Mouse (Mus musculus): ENCODE measurements at regions not wholly inside any gene's neighbourhood (a gene's known extent, or its start where the extent isn't known, plus 50 kb on each side); places are given as distances from the start of the nearest gene placed in this dataset.

DNA sequence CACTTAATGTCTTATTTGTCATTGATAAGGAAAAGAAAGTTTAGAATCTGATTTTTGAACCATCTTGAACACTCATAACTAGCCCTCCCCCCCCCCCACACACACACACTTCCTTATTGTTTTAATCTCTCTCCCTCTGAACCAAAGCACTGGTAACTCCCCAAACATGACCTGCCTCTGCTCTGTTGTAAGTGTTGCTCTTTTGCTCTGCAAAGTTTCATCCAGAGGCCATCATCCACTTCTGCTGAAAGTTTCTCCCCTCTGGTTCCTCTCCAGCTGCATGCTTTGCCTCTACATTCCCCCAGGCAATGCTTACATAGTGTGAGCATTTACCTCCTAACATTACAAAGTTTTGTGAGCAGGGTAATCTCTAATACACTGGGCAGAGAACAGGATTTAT is 418.1 kb downstream of the Sorl1 start:
- H3K4me3 ChIP-seq (ENCODE audit: low read depth, low read length), result no peak overlapping the region
- DNase-seq (ENCODE audit: low spot score), result no peak
- H3K36me3 ChIP-seq (replicated peaks), result no peaks in the 10 kb centered on the region
- no peaks in the 10 kb centered on the region for H3K27me3 ChIP-seq (ENCODE audit: insufficient read depth, low read length)
- H3K4me1 ChIP-seq (ENCODE audit: insufficient read depth, low read depth, low read length), result no peaks in the 10 kb centered on the region
- no peak for ATAC-seq (ENCODE audit: extremely low read depth, insufficient number of reproducible peaks, low FRiP score, poor library complexity, severe bottlenecking)
- TF ChIP-seq TAL1 (conservative IDR thresholded peaks at IDR 0.05; ENCODE audit: low read depth, low read length), result no peak
- TF ChIP-seq GATA2 (IDR thresholded peaks at IDR 0.05; ENCODE audit: borderline replicate concordance, low read depth, low read length), result no peak
- TF ChIP-seq POLR2AphosphoS5 (IDR thresholded peaks at IDR 0.05; ENCODE audit: insufficient replicate concordance, low read depth, low read length), result no peak
- no peak for TF ChIP-seq GATA1 (IDR thresholded peaks at IDR 0.05; ENCODE audit: borderline replicate concordance, low read length)
- TF ChIP-seq CTCF (IDR thresholded peaks at IDR 0.05; ENCODE audit: low read depth, low read length), result no peak
- H3K9me3 ChIP-seq (replicated peaks), result peaks cover under 1% of the 10 kb centered on the region; the same call in 1 of the 2 replicates

DNA sequence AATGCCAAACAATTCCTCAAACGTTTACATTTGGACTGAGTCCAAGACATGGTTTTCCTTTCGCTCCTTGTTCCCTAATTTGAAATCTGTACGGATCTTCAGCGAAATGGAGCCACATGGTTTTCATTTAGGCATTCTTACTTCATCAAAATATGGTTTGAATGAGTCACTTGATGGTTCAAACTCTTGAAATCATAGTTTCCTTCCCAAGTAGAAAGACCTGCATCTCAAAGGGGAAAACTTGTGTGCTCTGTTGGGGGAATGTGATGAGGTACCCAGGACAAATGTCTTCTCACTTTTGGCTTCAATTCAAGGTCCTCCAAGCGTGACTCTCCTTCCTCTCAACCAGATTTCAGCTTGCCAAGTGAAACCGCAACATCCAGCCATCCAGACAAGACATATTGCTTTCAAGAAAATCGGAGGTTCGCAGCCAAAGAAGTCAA is 418.6 kb downstream of the Sorl1 start:
- Histone ChIP-seq H3K9me3 (replicated peaks) (peaks cover 4% of the 10 kb centered on the region; the same call in 1 of the 2 replicates), H3K4me3 (ENCODE audit: low read depth, low read length) (no peak overlapping the region), H3K4me1 (ENCODE audit: insufficient read depth, low read depth, low read length) (no peaks in the 10 kb centered on the region), H3K36me3 (replicated peaks) (no peaks in the 10 kb centered on the region), H3K27me3 (ENCODE audit: insufficient read depth, low read length) (no peaks in the 10 kb centered on the region)
- TF ChIP-seq POLR2AphosphoS5 (IDR thresholded peaks at IDR 0.05; ENCODE audit: insufficient replicate concordance, low read depth, low read length), result no peak
- TF ChIP-seq TAL1 (conservative IDR thresholded peaks at IDR 0.05; ENCODE audit: low read depth, low read length), result no peak
- TF ChIP-seq GATA1 (IDR thresholded peaks at IDR 0.05; ENCODE audit: borderline replicate concordance, low read length), result no peak
- TF ChIP-seq GATA2 (IDR thresholded peaks at IDR 0.05; ENCODE audit: borderline replicate concordance, low read depth, low read length), result no peak
- TF ChIP-seq CTCF (IDR thresholded peaks at IDR 0.05; ENCODE audit: low read depth, low read length), result no peak
- ATAC-seq (ENCODE audit: extremely low read depth, insufficient number of reproducible peaks, low FRiP score, poor library complexity, severe bottlenecking) (no peak), DNase-seq (ENCODE audit: low spot score) (no peak)

DNA sequence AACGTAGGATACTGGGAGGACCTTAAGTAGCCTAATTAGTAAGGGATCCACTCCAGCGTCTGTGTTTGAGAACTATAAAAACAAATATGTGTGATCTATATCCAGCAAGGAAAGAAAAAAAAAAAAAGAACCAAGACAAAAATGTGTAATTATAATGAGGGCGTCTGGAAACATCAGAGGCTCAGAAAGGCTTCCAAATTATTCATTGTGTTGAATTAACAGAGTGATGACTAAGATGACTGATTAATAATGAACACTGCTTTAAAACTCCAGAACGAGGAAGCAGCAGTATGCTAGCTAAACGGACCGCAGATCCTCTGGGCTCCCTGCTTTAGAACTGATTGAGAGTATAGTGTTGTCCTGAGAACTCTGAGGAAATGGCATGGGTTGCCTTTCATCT is 421.0 kb downstream of the Sorl1 start:
- Histone ChIP-seq H3K36me3 (replicated peaks) (no peaks in the 10 kb centered on the region), H3K27me3 (ENCODE audit: insufficient read depth, low read length) (no peaks in the 10 kb centered on the region), H3K4me1 (ENCODE audit: insufficient read depth, low read depth, low read length) (no peaks in the 10 kb centered on the region), H3K4me3 (ENCODE audit: low read depth, low read length) (no peak overlapping the region), H3K9me3 (replicated peaks) (peaks cover 4% of the 10 kb centered on the region; the same call in 1 of the 2 replicates)
- no peak for TF ChIP-seq GATA1 (IDR thresholded peaks at IDR 0.05; ENCODE audit: borderline replicate concordance, low read length)
- no peak for TF ChIP-seq POLR2AphosphoS5 (IDR thresholded peaks at IDR 0.05; ENCODE audit: insufficient replicate concordance, low read depth, low read length)
- no peak for TF ChIP-seq CTCF (IDR thresholded peaks at IDR 0.05; ENCODE audit: low read depth, low read length)
- no peak for TF ChIP-seq TAL1 (conservative IDR thresholded peaks at IDR 0.05; ENCODE audit: low read depth, low read length)
- no peak for TF ChIP-seq GATA2 (IDR thresholded peaks at IDR 0.05; ENCODE audit: borderline replicate concordance, low read depth, low read length)
- no peak for ATAC-seq (ENCODE audit: extremely low read depth, insufficient number of reproducible peaks, low FRiP score, poor library complexity, severe bottlenecking)
- DNase-seq (ENCODE audit: low spot score), result no peak

DNA sequence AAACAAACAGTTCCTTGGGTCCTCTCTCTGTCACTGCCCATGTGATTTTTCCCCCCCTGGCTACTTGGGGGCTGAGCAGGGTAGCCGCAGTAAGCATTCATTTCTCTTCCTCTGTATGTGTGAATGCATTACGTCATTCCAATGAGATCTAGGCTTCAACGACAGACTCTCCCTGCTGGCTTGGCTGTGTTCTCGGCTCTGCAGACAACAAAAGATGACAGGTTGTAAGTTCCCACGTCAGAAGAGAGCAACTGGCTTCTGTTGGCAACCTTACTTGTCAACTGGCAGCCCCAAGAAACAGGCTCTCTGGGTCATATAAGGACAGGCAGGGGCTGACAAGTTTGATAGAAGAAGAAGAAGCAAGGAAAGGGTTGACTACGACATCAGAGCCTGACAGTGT is 423.4 kb downstream of the Sorl1 start:
- H3K36me3 ChIP-seq (replicated peaks), result no peaks in the 10 kb centered on the region
- no peak for ATAC-seq (ENCODE audit: extremely low read depth, insufficient number of reproducible peaks, low FRiP score, poor library complexity, severe bottlenecking)
- no peak overlapping the region for H3K4me3 ChIP-seq (ENCODE audit: low read depth, low read length)
- no peak for DNase-seq (ENCODE audit: low spot score)
- H3K27me3 ChIP-seq (ENCODE audit: insufficient read depth, low read length), result no peaks in the 10 kb centered on the region
- no peaks in the 10 kb centered on the region for H3K4me1 ChIP-seq (ENCODE audit: insufficient read depth, low read depth, low read length)
- peaks cover 4% of the 10 kb centered on the region; the same call in 1 of the 2 replicates for H3K9me3 ChIP-seq (replicated peaks)
- no peak for TF ChIP-seq POLR2AphosphoS5 (IDR thresholded peaks at IDR 0.05; ENCODE audit: insufficient replicate concordance, low read depth, low read length)
- no peak for TF ChIP-seq GATA1 (IDR thresholded peaks at IDR 0.05; ENCODE audit: borderline replicate concordance, low read length)
- no peak for TF ChIP-seq TAL1 (conservative IDR thresholded peaks at IDR 0.05; ENCODE audit: low read depth, low read length)
- TF ChIP-seq CTCF (IDR thresholded peaks at IDR 0.05; ENCODE audit: low read depth, low read length), result no peak
- TF ChIP-seq GATA2 (IDR thresholded peaks at IDR 0.05; ENCODE audit: borderline replicate concordance, low read depth, low read length), result no peak

DNA sequence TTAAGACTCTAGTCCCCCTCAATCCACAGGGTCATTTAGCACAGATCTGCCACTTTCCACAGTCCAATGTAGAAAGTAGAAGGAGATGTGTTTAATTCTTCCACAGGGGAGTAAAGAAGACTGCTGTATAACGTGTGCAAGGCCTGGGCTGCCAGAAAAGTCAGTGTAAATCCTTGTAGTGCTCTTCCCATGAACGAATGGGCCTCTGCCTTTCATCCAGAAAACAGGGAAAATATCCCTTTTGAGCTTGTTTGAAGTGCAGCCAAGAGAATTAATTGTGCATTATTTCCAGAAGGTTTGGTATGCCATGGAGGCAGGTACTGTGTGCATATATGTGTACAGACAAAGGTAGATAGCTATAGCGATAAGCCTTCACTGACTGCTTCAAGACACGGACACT is 425.1 kb downstream of the Sorl1 start:
- DNase-seq (ENCODE audit: low spot score) (no peak), ATAC-seq (ENCODE audit: extremely low read depth, insufficient number of reproducible peaks, low FRiP score, poor library complexity, severe bottlenecking) (no peak)
- Histone ChIP-seq H3K9me3 (replicated peaks) (peaks cover 4% of the 10 kb centered on the region; the same call in 1 of the 2 replicates), H3K4me3 (ENCODE audit: low read depth, low read length) (no peak overlapping the region), H3K36me3 (replicated peaks) (no peaks in the 10 kb centered on the region), H3K4me1 (ENCODE audit: insufficient read depth, low read depth, low read length) (no peaks in the 10 kb centered on the region), H3K27me3 (ENCODE audit: insufficient read depth, low read length) (no peaks in the 10 kb centered on the region)
- TF ChIP-seq GATA1 (IDR thresholded peaks at IDR 0.05; ENCODE audit: borderline replicate concordance, low read length), result no peak
- no peak for TF ChIP-seq CTCF (IDR thresholded peaks at IDR 0.05; ENCODE audit: low read depth, low read length)
- no peak for TF ChIP-seq TAL1 (conservative IDR thresholded peaks at IDR 0.05; ENCODE audit: low read depth, low read length)
- TF ChIP-seq GATA2 (IDR thresholded peaks at IDR 0.05; ENCODE audit: borderline replicate concordance, low read depth, low read length), result no peak
- no peak for TF ChIP-seq POLR2AphosphoS5 (IDR thresholded peaks at IDR 0.05; ENCODE audit: insufficient replicate concordance, low read depth, low read length)

DNA sequence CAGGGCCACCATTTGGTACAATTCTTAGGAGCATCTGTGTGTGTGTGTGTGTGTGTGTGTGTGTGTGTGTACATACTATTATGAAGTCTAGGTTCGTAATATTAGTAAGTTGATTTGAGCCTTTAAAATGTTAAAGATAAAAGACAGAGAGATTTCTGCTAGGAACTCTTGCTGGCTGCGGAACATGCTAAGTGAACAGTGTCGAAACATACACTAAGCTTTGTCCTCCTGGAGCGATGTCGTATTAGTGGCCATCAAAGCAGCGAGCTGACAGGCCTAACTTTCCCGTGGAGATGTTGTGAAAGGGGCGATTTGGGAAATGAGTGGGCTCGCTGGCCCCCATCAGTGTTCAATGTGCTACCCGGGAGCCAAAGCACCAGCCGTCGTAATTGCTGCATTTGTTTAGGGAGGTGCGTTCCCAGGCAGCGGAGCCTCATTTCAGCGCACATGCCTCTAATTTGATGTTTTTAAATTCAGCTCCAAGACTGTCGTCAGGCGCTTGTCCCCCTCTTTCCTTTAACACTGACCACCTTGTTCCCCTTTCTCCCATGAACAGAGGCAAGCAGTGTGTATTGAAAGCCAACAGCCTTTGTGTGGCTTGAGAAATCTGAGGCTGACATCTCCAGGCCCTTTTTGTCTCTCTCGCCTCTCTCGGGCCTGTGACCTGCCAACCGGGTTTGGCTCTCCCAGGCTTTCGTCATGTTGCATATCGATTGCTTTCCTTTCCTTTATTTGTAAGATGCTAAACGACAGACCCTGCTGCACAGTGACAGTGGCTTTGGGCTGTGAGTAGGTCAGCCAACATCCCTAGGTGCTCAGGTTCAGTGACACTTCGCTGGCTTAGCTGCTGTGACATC is 426.3 kb downstream of the Sorl1 start:
- DNase-seq (ENCODE audit: low spot score) (no peak), ATAC-seq (ENCODE audit: extremely low read depth, insufficient number of reproducible peaks, low FRiP score, poor library complexity, severe bottlenecking) (no peak)
- Histone ChIP-seq H3K36me3 (replicated peaks) (no peaks in the 10 kb centered on the region), H3K27me3 (ENCODE audit: insufficient read depth, low read length) (no peaks in the 10 kb centered on the region), H3K4me3 (ENCODE audit: low read depth, low read length) (no peak overlapping the region), H3K9me3 (replicated peaks) (peaks cover 4% of the 10 kb centered on the region; the same call in 1 of the 2 replicates), H3K4me1 (ENCODE audit: insufficient read depth, low read depth, low read length) (no peaks in the 10 kb centered on the region)
- TF ChIP-seq TAL1 (conservative IDR thresholded peaks at IDR 0.05; ENCODE audit: low read depth, low read length) (no peak), POLR2AphosphoS5 (IDR thresholded peaks at IDR 0.05; ENCODE audit: insufficient replicate concordance, low read depth, low read length) (no peak), GATA1 (IDR thresholded peaks at IDR 0.05; ENCODE audit: borderline replicate concordance, low read length) (no peak), GATA2 (IDR thresholded peaks at IDR 0.05; ENCODE audit: borderline replicate concordance, low read depth, low read length) (no peak), CTCF (IDR thresholded peaks at IDR 0.05; ENCODE audit: low read depth, low read length) (no peak)

All from G1E (cell line).